Mouse (Mus musculus) MEL (cell line): ENCODE measurements around the gene Srgap2.

Experiments used
- CHD1 ChIP-seq: IDR thresholded peaks from 2 replicates; pipeline ENCODE4 v1.6.1; 2012; ENCODE audit warnings: low read depth, mild to moderate bottlenecking, inconsistent platforms, low read length, improper control_type of control experiment
- CHD2 ChIP-seq: IDR thresholded peaks from 2 replicates; pipeline ENCODE4 v1.6.1; 2011; ENCODE audit warnings: low read length, improper control_type of control experiment
- CTCF ChIP-seq, 3 experiments: IDR thresholded peaks in 2 of 3; conservative IDR thresholded peaks in 1 of 3; 2 replicates each; pipeline ENCODE4 v1.5.1; 2011 to 2012; ENCODE audit warnings: low read length in 3 of 3, low read depth in 2 of 3, mild to moderate bottlenecking in 2 of 3, improper control_type of control experiment in 1 of 3, inconsistent platforms in 1 of 3, mixed read lengths in 1 of 3, moderate library complexity in 1 of 3; ENCODE audit not compliant: control insufficient read depth in 1 of 3, insufficient read depth in 1 of 3, poor library complexity in 1 of 3, severe bottlenecking in 1 of 3
- JUND ChIP-seq: IDR thresholded peaks from 2 replicates; pipeline ENCODE4 v1.6.1; 2011; ENCODE audit warnings: low read depth, mild to moderate bottlenecking, improper control_type of control experiment, low read length
- MXI1 ChIP-seq: IDR thresholded peaks from 2 replicates; pipeline ENCODE4 v1.6.1; 2011; ENCODE audit warnings: mild to moderate bottlenecking, low read depth, low read length, improper control_type of control experiment
- NELFE ChIP-seq: IDR thresholded peaks from 2 replicates; pipeline ENCODE4 v1.6.1; 2011; ENCODE audit warnings: low read depth, low read length, improper control_type of control experiment
- TBP ChIP-seq: IDR thresholded peaks from 2 replicates; pipeline ENCODE4 v1.8.0; 2011; ENCODE audit warnings: low read depth, low read length, improper control_type of control experiment
- USF1 ChIP-seq: IDR thresholded peaks from 2 replicates; pipeline ENCODE4 v1.6.1; 2014; ENCODE audit warnings: low read depth, mild to moderate bottlenecking, inconsistent platforms, low read length, improper control_type of control experiment, moderate library complexity
- USF2 ChIP-seq, 2 experiments: IDR thresholded peaks; 2 replicates each; pipeline ENCODE4 v1.6.1; 2011 to 2012; ENCODE audit warnings: improper control_type of control experiment in 2 of 2, low read length in 2 of 2, borderline replicate concordance in 1 of 2, inconsistent platforms in 1 of 2, low read depth in 1 of 2, mild to moderate bottlenecking in 1 of 2; ENCODE audit not compliant: insufficient read depth in 1 of 2

DNA sequence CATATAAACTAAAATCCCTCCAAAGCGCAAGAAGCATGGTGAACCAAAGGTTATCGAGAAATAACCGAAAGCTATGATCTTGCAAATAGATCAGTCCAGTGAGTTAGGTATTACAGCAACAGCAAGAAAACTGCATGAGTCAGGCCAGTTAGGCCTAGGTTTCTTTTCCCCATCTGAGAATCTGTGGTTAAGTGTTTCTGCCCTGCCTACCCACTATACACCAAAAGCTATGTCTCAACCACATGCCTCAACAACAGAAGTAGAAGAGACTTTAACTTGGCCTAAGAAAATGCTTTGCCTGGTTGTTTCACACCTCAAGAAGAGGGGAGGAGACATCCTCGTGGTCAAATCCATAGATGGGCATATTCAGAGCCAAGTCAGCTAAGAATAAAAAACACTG is 80.6 kb downstream of the Srgap2 start:
- TF ChIP-seq CTCF (IDR thresholded peaks at IDR 0.05 in 2 of 3, conservative IDR thresholded peaks at IDR 0.05 in 1 of 3; ENCODE audit: control insufficient read depth in 1 of 3, insufficient read depth in 1 of 3, low read depth in 2 of 3, low read length in 3 of 3, poor library complexity in 1 of 3, severe bottlenecking in 1 of 3) (no peak), TBP (no peak), CHD2 (no peak), NELFE (no peak), USF1 (no peak), CHD1 (no peak), USF2 (IDR thresholded peaks at IDR 0.05; ENCODE audit: borderline replicate concordance in 1 of 2, insufficient read depth in 1 of 2, low read depth in 1 of 2, low read length in 2 of 2) (no peak), MXI1 (no peak), JUND (no peak)
